Mouse (Mus musculus): ENCODE measurements around the gene Upk1b. TPM values are rescaled to one million over a fixed set of nuclear protein-coding genes. Genes with fewer than 3 reads are reported as not detected.

The Upk1b gene
- polyA plus RNA-seq, 2 experiments, result 0.73 to 2.0 TPM

GRCm38 (mm10) chr16:38755452-38756176 lies 44.5 kb downstream of the Upk1b start:
- Histone ChIP-seq H3K4me2 (ENCODE audit: low read depth) (peak overlapping the region; percentile 43), H3K4me1 (replicated peaks; ENCODE audit: control insufficient read depth in 2 of 2, insufficient read depth in 2 of 2, low read length in 1 of 2) (peaks cover 0 to 23% of the 10 kb centered on the region in 2 experiments; a peak in 3 of 4 replicates), H3K27ac (peak overlapping the region; percentile 47; the same call in 1 of the 2 replicates), H3K9me3 (ENCODE audit: control insufficient read depth, low read length) (no peaks in the 10 kb centered on the region), H3K4me3 (ENCODE audit: insufficient read depth in 1 of 2, low read depth in 2 of 2, low read length in 2 of 2) (no peak overlapping the region), H3K9ac (replicated peaks) (no peak overlapping the region), H3K36me3 (replicated peaks; ENCODE audit: control insufficient read depth, insufficient read depth, low read depth) (no peaks in the 10 kb centered on the region), H3K27me3 (ENCODE audit: control insufficient read depth, insufficient read depth, low read length) (peaks cover 4% of the 10 kb centered on the region; the same call in 1 of the 2 replicates)
- TF ChIP-seq EP300 (IDR thresholded peaks at IDR 0.05; ENCODE audit: low read depth) (peak; percentile 54), CTCF (IDR thresholded peaks at IDR 0.05; ENCODE audit: low read depth) (no peak)
- ATAC-seq (ENCODE audit: insufficient read depth) (peak; percentile 94), DNase-seq (ENCODE audit: low read depth in 3 of 3, low spot score in 3 of 3) (peak in 2 of 3 experiments; percentile 11 to 49)
- WGBS (ENCODE audit: insufficient replicate concordance), result 9% methylated on average over 7 of the region's 7 CpGs

GRCm38 (mm10) chr16:38753631-38754030 lies 46.5 kb downstream of the Upk1b start:
- TF ChIP-seq EP300 (IDR thresholded peaks at IDR 0.05; ENCODE audit: low read depth) (no peak), CTCF (IDR thresholded peaks at IDR 0.05; ENCODE audit: low read depth) (no peak)
- DNase-seq (ENCODE audit: low read depth in 3 of 3, low spot score in 3 of 3) (no peak), ATAC-seq (ENCODE audit: insufficient read depth) (no peak)
- Histone ChIP-seq H3K4me2 (ENCODE audit: low read depth) (no peak overlapping the region), H3K27me3 (ENCODE audit: control insufficient read depth, insufficient read depth, low read length) (peaks cover 4% of the 10 kb centered on the region; the same call in 1 of the 2 replicates), H3K9me3 (ENCODE audit: control insufficient read depth, low read length) (no peaks in the 10 kb centered on the region), H3K36me3 (replicated peaks; ENCODE audit: control insufficient read depth, insufficient read depth, low read depth) (no peaks in the 10 kb centered on the region), H3K27ac (no peak overlapping the region), H3K4me1 (replicated peaks; ENCODE audit: control insufficient read depth in 2 of 2, insufficient read depth in 2 of 2, low read length in 1 of 2) (peaks cover 0 to 23% of the 10 kb centered on the region in 2 experiments; a peak in 3 of 4 replicates), H3K9ac (replicated peaks) (no peak overlapping the region), H3K4me3 (ENCODE audit: insufficient read depth in 1 of 2, low read depth in 2 of 2, low read length in 2 of 2) (no peak overlapping the region; a peak in 1 of 4 replicates)
- WGBS (ENCODE audit: insufficient replicate concordance), result 57% methylated on average over 11 of the region's 11 CpGs

GRCm38 (mm10) chr16:38750803-38751202 lies 49.3 kb downstream of the Upk1b start:
- DNase-seq (ENCODE audit: low read depth in 3 of 3, low spot score in 3 of 3), result no peak
- TF ChIP-seq CTCF (IDR thresholded peaks at IDR 0.05; ENCODE audit: low read depth) (no peak), EP300 (IDR thresholded peaks at IDR 0.05; ENCODE audit: low read depth) (no peak)
- WGBS (ENCODE audit: insufficient replicate concordance), result 62% methylated on average over 6 of the region's 6 CpGs
- H3K4me2 ChIP-seq (ENCODE audit: low read depth), result no peak overlapping the region
- no peak for ATAC-seq (ENCODE audit: insufficient read depth)
- no peaks in the 10 kb centered on the region for H3K9me3 ChIP-seq (ENCODE audit: control insufficient read depth, low read length)
- no peak overlapping the region for H3K27ac ChIP-seq
- peaks cover 0 to 11% of the 10 kb centered on the region in 2 experiments; a peak in 3 of 4 replicates for H3K4me1 ChIP-seq (replicated peaks; ENCODE audit: control insufficient read depth in 2 of 2, insufficient read depth in 2 of 2, low read length in 1 of 2)
- peaks cover 4% of the 10 kb centered on the region; the same call in 1 of the 2 replicates for H3K27me3 ChIP-seq (ENCODE audit: control insufficient read depth, insufficient read depth, low read length)
- no peak overlapping the region for H3K9ac ChIP-seq (replicated peaks)
- no peak overlapping the region for H3K4me3 ChIP-seq (ENCODE audit: insufficient read depth in 1 of 2, low read depth in 2 of 2, low read length in 2 of 2)
- no peaks in the 10 kb centered on the region for H3K36me3 ChIP-seq (replicated peaks; ENCODE audit: control insufficient read depth, insufficient read depth, low read depth)

- Histone ChIP-seq H3K9ac (replicated peaks) (no peak overlapping the region), H3K36me3 (replicated peaks; ENCODE audit: control insufficient read depth, insufficient read depth, low read depth) (no peaks in the 10 kb centered on the region), H3K4me2 (ENCODE audit: low read depth) (no peak overlapping the region), H3K27ac (no peak overlapping the region), H3K4me3 (ENCODE audit: insufficient read depth in 1 of 2, low read depth in 2 of 2, low read length in 2 of 2) (no peak overlapping the region), H3K4me1 (replicated peaks; ENCODE audit: control insufficient read depth in 2 of 2, insufficient read depth in 2 of 2, low read length in 1 of 2) (no peaks in the 10 kb centered on the region), H3K27me3 (ENCODE audit: control insufficient read depth, insufficient read depth, low read length) (peaks cover 22% of the 10 kb centered on the region), H3K9me3 (ENCODE audit: control insufficient read depth, low read length) (no peaks in the 10 kb centered on the region)
- no peak for DNase-seq (ENCODE audit: low read depth in 3 of 3, low spot score in 3 of 3)
- 62% methylated on average over 10 of the region's 10 CpGs for WGBS (ENCODE audit: insufficient replicate concordance)
- ATAC-seq (ENCODE audit: insufficient read depth), result no peak
- TF ChIP-seq EP300 (IDR thresholded peaks at IDR 0.05; ENCODE audit: low read depth) (no peak), CTCF (IDR thresholded peaks at IDR 0.05; ENCODE audit: low read depth) (no peak)
Observed at GRCm38 (mm10) chr16:38743941-38744673, 56.0 kb downstream of the Upk1b start.

GRCm38 (mm10) chr16:38742659-38743131 lies 57.4 kb downstream of the Upk1b start:
- no peak for TF ChIP-seq CTCF (IDR thresholded peaks at IDR 0.05; ENCODE audit: low read depth)
- TF ChIP-seq EP300 (IDR thresholded peaks at IDR 0.05; ENCODE audit: low read depth), result no peak
- no peaks in the 10 kb centered on the region for H3K36me3 ChIP-seq (replicated peaks; ENCODE audit: control insufficient read depth, insufficient read depth, low read depth)
- peaks cover 22% of the 10 kb centered on the region for H3K27me3 ChIP-seq (ENCODE audit: control insufficient read depth, insufficient read depth, low read length)
- H3K4me3 ChIP-seq (ENCODE audit: insufficient read depth in 1 of 2, low read depth in 2 of 2, low read length in 2 of 2), result peak overlapping the region; percentile 37 to 44
- ATAC-seq (ENCODE audit: insufficient read depth) (no peak), DNase-seq (ENCODE audit: low read depth in 3 of 3, low spot score in 3 of 3) (no peak)
- H3K27ac ChIP-seq, result no peak overlapping the region
- peak overlapping the region; percentile 41 for H3K4me2 ChIP-seq (ENCODE audit: low read depth)
- no peaks in the 10 kb centered on the region for H3K4me1 ChIP-seq (replicated peaks; ENCODE audit: control insufficient read depth in 2 of 2, insufficient read depth in 2 of 2, low read length in 1 of 2)
- no peak overlapping the region for H3K9ac ChIP-seq (replicated peaks)
- under 1% methylated on average over 13 of the region's 13 CpGs for WGBS (ENCODE audit: insufficient replicate concordance)
- H3K9me3 ChIP-seq (ENCODE audit: control insufficient read depth, low read length), result no peaks in the 10 kb centered on the region
